Mouse (Mus musculus): ENCODE measurements around the gene Hdhd3. TPM values are rescaled to one million over a fixed set of nuclear protein-coding genes. Genes with fewer than 3 reads are reported as not detected.
A peak's percentile ranks its signal among the peaks of the same experiment; 100 is the strongest.

The Hdhd3 gene
- polyA plus RNA-seq, 1 experiment = 26.8 TPM

- no peaks in the 10 kb centered on the region for H3K36me3 ChIP-seq (ENCODE audit: control insufficient read depth, insufficient read depth)
- no peak overlapping the region for H3ac ChIP-seq (ENCODE audit: control insufficient read depth, insufficient read length)
- H3K79me2 ChIP-seq (ENCODE audit: control insufficient read depth, insufficient read depth) = no peaks in the 10 kb centered on the region
- TF ChIP-seq TCF12 (IDR thresholded peaks at IDR 0.05; ENCODE audit: insufficient read depth, poor library complexity, severe bottlenecking) (no peak), MYOD1 (IDR thresholded peaks at IDR 0.05; ENCODE audit: control insufficient read depth in 1 of 3, insufficient read length in 2 of 3, low read depth in 2 of 3) (no peak), MYOG (IDR thresholded peaks at IDR 0.05; ENCODE audit: control insufficient read depth in 1 of 3, insufficient read depth in 1 of 3, insufficient read length in 2 of 3, low read depth in 2 of 3) (no peak), POLR2AphosphoS2 (IDR thresholded peaks at IDR 0.05; ENCODE audit: insufficient read length, low read depth) (no peak), REST (IDR thresholded peaks at IDR 0.05; ENCODE audit: insufficient read depth, insufficient read length) (no peak), E2F4 (IDR thresholded peaks at IDR 0.05; ENCODE audit: insufficient read depth) (no peak), MAX (IDR thresholded peaks at IDR 0.05; ENCODE audit: low read depth) (no peak), USF1 (IDR thresholded peaks at IDR 0.05; ENCODE audit: low read depth) (no peak), TCF3 (IDR thresholded peaks at IDR 0.05; ENCODE audit: insufficient read length, low read depth) (no peak), CEBPB (IDR thresholded peaks at IDR 0.05; ENCODE audit: insufficient read depth, poor library complexity, severe bottlenecking) (no peak), SRF (IDR thresholded peaks at IDR 0.05; ENCODE audit: control insufficient read depth, insufficient read length, low read depth) (no peak), POLR2A (IDR thresholded peaks at IDR 0.05; ENCODE audit: insufficient read length, low read depth) (no peak)
- no peak overlapping the region for H3K4me3 ChIP-seq
- no peak overlapping the region for H3K4me2 ChIP-seq (ENCODE audit: low read depth)
- no peaks in the 10 kb centered on the region for H3K27me3 ChIP-seq (ENCODE audit: control insufficient read depth, insufficient read depth, insufficient read length)
These were observed 10.6 kb downstream of the Hdhd3 start for GRCm38 (mm10) chr4:62492682-62493081.

GRCm38 (mm10) chr4:62487914-62488313 lies 15.4 kb downstream of the Hdhd3 start:
- Histone ChIP-seq H3ac (ENCODE audit: control insufficient read depth, insufficient read length) (no peak overlapping the region), H3K79me2 (ENCODE audit: control insufficient read depth, insufficient read depth) (no peaks in the 10 kb centered on the region), H3K36me3 (ENCODE audit: control insufficient read depth, insufficient read depth) (no peaks in the 10 kb centered on the region), H3K27me3 (ENCODE audit: control insufficient read depth, insufficient read depth, insufficient read length) (no peaks in the 10 kb centered on the region), H3K4me3 (no peak overlapping the region), H3K4me2 (ENCODE audit: low read depth) (no peak overlapping the region)
- TF ChIP-seq TCF3 (IDR thresholded peaks at IDR 0.05; ENCODE audit: insufficient read length, low read depth) (no peak), CEBPB (IDR thresholded peaks at IDR 0.05; ENCODE audit: insufficient read depth, poor library complexity, severe bottlenecking) (no peak), MYOG (IDR thresholded peaks at IDR 0.05; ENCODE audit: control insufficient read depth in 1 of 3, insufficient read depth in 1 of 3, insufficient read length in 2 of 3, low read depth in 2 of 3) (no peak), REST (IDR thresholded peaks at IDR 0.05; ENCODE audit: insufficient read depth, insufficient read length) (no peak), POLR2A (IDR thresholded peaks at IDR 0.05; ENCODE audit: insufficient read length, low read depth) (no peak), MYOD1 (IDR thresholded peaks at IDR 0.05; ENCODE audit: control insufficient read depth in 1 of 3, insufficient read length in 2 of 3, low read depth in 2 of 3) (no peak), E2F4 (IDR thresholded peaks at IDR 0.05; ENCODE audit: insufficient read depth) (no peak), POLR2AphosphoS2 (IDR thresholded peaks at IDR 0.05; ENCODE audit: insufficient read length, low read depth) (no peak), TCF12 (IDR thresholded peaks at IDR 0.05; ENCODE audit: insufficient read depth, poor library complexity, severe bottlenecking) (no peak)

GRCm38 (mm10) chr4:62487172-62487571 lies 16.1 kb downstream of the Hdhd3 start:
- Histone ChIP-seq H3ac (ENCODE audit: control insufficient read depth, insufficient read length) (no peak overlapping the region), H3K4me3 (no peak overlapping the region), H3K27me3 (ENCODE audit: control insufficient read depth, insufficient read depth, insufficient read length) (no peaks in the 10 kb centered on the region), H3K36me3 (ENCODE audit: control insufficient read depth, insufficient read depth) (no peaks in the 10 kb centered on the region), H3K79me2 (ENCODE audit: control insufficient read depth, insufficient read depth) (no peaks in the 10 kb centered on the region), H3K4me2 (ENCODE audit: low read depth) (peak overlapping the region; percentile 1)
- no peak for TF ChIP-seq CEBPB (IDR thresholded peaks at IDR 0.05; ENCODE audit: insufficient read depth, poor library complexity, severe bottlenecking)
- no peak for TF ChIP-seq POLR2A (IDR thresholded peaks at IDR 0.05; ENCODE audit: insufficient read length, low read depth)
- no peak for TF ChIP-seq REST (IDR thresholded peaks at IDR 0.05; ENCODE audit: insufficient read depth, insufficient read length)
- no peak for TF ChIP-seq TCF12 (IDR thresholded peaks at IDR 0.05; ENCODE audit: insufficient read depth, poor library complexity, severe bottlenecking)
- no peak for TF ChIP-seq MAX (IDR thresholded peaks at IDR 0.05; ENCODE audit: low read depth)
- no peak for TF ChIP-seq MYOD1 (IDR thresholded peaks at IDR 0.05; ENCODE audit: control insufficient read depth in 1 of 3, insufficient read length in 2 of 3, low read depth in 2 of 3)

GRCm38 (mm10) chr4:62486162-62486696 lies 17.0 kb downstream of the Hdhd3 start:
- H3K27me3 ChIP-seq (ENCODE audit: control insufficient read depth, insufficient read depth, insufficient read length) = no peaks in the 10 kb centered on the region

GRCm38 (mm10) chr4:62485450-62486161 lies 17.7 kb downstream of the Hdhd3 start:
- Histone ChIP-seq H3ac (ENCODE audit: control insufficient read depth, insufficient read length) (no peak overlapping the region), H3K4me2 (ENCODE audit: low read depth) (no peak overlapping the region), H3K79me2 (ENCODE audit: control insufficient read depth, insufficient read depth) (no peaks in the 10 kb centered on the region), H3K4me3 (no peak overlapping the region), H3K27me3 (ENCODE audit: control insufficient read depth, insufficient read depth, insufficient read length) (no peaks in the 10 kb centered on the region), H3K36me3 (ENCODE audit: control insufficient read depth, insufficient read depth) (no peaks in the 10 kb centered on the region)
- TF ChIP-seq CEBPB (IDR thresholded peaks at IDR 0.05; ENCODE audit: insufficient read depth, poor library complexity, severe bottlenecking) (no peak), POLR2A (IDR thresholded peaks at IDR 0.05; ENCODE audit: insufficient read length, low read depth) (no peak), POLR2AphosphoS2 (IDR thresholded peaks at IDR 0.05; ENCODE audit: insufficient read length, low read depth) (no peak), REST (IDR thresholded peaks at IDR 0.05; ENCODE audit: insufficient read depth, insufficient read length) (no peak)

More at GRCm38 (mm10) chr4:62486162-62486696, 17.0 kb downstream of the Hdhd3 start:
- no peak overlapping the region for H3K4me2 ChIP-seq (ENCODE audit: low read depth)
- no peak for TF ChIP-seq REST (IDR thresholded peaks at IDR 0.05; ENCODE audit: insufficient read depth, insufficient read length)
- no peak for TF ChIP-seq TCF3 (IDR thresholded peaks at IDR 0.05; ENCODE audit: insufficient read length, low read depth)
- no peak for TF ChIP-seq TCF12 (IDR thresholded peaks at IDR 0.05; ENCODE audit: insufficient read depth, poor library complexity, severe bottlenecking)
- TF ChIP-seq SRF (IDR thresholded peaks at IDR 0.05; ENCODE audit: control insufficient read depth, insufficient read length, low read depth) = no peak
- TF ChIP-seq POLR2AphosphoS2 (IDR thresholded peaks at IDR 0.05; ENCODE audit: insufficient read length, low read depth) = no peak
- H3ac ChIP-seq (ENCODE audit: control insufficient read depth, insufficient read length) = no peak overlapping the region
- H3K4me3 ChIP-seq = no peak overlapping the region
- no peaks in the 10 kb centered on the region for H3K36me3 ChIP-seq (ENCODE audit: control insufficient read depth, insufficient read depth)
- H3K79me2 ChIP-seq (ENCODE audit: control insufficient read depth, insufficient read depth) = no peaks in the 10 kb centered on the region

Data from myocyte (in vitro differentiated cells).